Mouse (Mus musculus): ENCODE data around the gene Cyp2c40. TPM values are rescaled to one million over a fixed set of nuclear protein-coding genes. Genes with fewer than 3 reads are reported as not detected.

The Cyp2c40 gene
- polyA plus RNA-seq, 1 experiment: not detected

Other genes with a start within 250 kb of the Cyp2c40 start
- gene Cyp2c67, start 163.8 kb downstream of the Cyp2c40 start, polyA plus RNA-seq (2012; fragmentation: generic; extraction: Trizol): not detected
- gene Cyp2c68, start 71.8 kb downstream of the Cyp2c40 start, polyA plus RNA-seq (2012; fragmentation: generic; extraction: Trizol): not detected
- not detected for gene Cyp2c69, start 74.0 kb upstream of the Cyp2c40 start, polyA plus RNA-seq (2012; fragmentation: generic; extraction: Trizol)
- gene Cyp2c37, start 179.6 kb upstream of the Cyp2c40 start, polyA plus RNA-seq (2012; fragmentation: generic; extraction: Trizol): not detected

Data from myocyte (in vitro differentiated cells).